Mouse (Mus musculus): ENCODE data around the gene Adm2.
A peak's percentile ranks its signal among the peaks of the same experiment; 100 is the strongest.

Adm2 gene

GRCm38 (mm10) chr15:89322670-89323522 is at the start of gene Adm2:
Adm2 (plus strand) TSS chr15:89322720.
- peak in 1 of 2 experiments; percentile 58 for DNase-seq

GRCm38 (mm10) chr15:89275497-89275896 is 47.0 kb upstream of the Adm2 start:
- no peak for DNase-seq

- DNase-seq: no peak
Measured at GRCm38 (mm10) chr15:89277366-89277765, 45.2 kb upstream of the Adm2 start.

- no peak for DNase-seq
Measured at GRCm38 (mm10) chr15:89282546-89282945, 40.0 kb upstream of the Adm2 start.

- DNase-seq: no peak
Measured at GRCm38 (mm10) chr15:89284094-89284493, 38.4 kb upstream of the Adm2 start.

- no peak for DNase-seq
Measured at GRCm38 (mm10) chr15:89285004-89285403, 37.5 kb upstream of the Adm2 start.

- DNase-seq: no peak
Measured at GRCm38 (mm10) chr15:89285478-89285877, 37.0 kb upstream of the Adm2 start.

GRCm38 (mm10) chr15:89286114-89286513 is 36.4 kb upstream of the Adm2 start:
- no peak for DNase-seq

GRCm38 (mm10) chr15:89286582-89286981 is 35.9 kb upstream of the Adm2 start:
- DNase-seq: no peak

- DNase-seq: no peak
Measured at GRCm38 (mm10) chr15:89288227-89288767, 34.2 kb upstream of the Adm2 start.

- DNase-seq: no peak
Measured at GRCm38 (mm10) chr15:89289455-89289854, 33.1 kb upstream of the Adm2 start.

- no peak for DNase-seq
Measured at GRCm38 (mm10) chr15:89291521-89291920, 31.0 kb upstream of the Adm2 start.

GRCm38 (mm10) chr15:89292795-89293194 is 29.7 kb upstream of the Adm2 start:
- no peak for DNase-seq

GRCm38 (mm10) chr15:89293778-89294177 is 28.7 kb upstream of the Adm2 start:
- no peak for DNase-seq

- no peak for DNase-seq
Measured at GRCm38 (mm10) chr15:89295580-89296165, 26.8 kb upstream of the Adm2 start.

- peak in 1 of 2 experiments; percentile 31 for DNase-seq
Measured at GRCm38 (mm10) chr15:89296465-89296864, 26.1 kb upstream of the Adm2 start.

GRCm38 (mm10) chr15:89297695-89298094 is 24.8 kb upstream of the Adm2 start:
- DNase-seq: no peak

GRCm38 (mm10) chr15:89300180-89300579 is 22.3 kb upstream of the Adm2 start:
- DNase-seq: peak; percentile 62 to 85

- peak; percentile 51 to 69 for DNase-seq
Measured at GRCm38 (mm10) chr15:89300600-89300999, 21.9 kb upstream of the Adm2 start.

GRCm38 (mm10) chr15:89305966-89306365 is 16.6 kb upstream of the Adm2 start:
- no peak for DNase-seq

- DNase-seq: no peak
Measured at GRCm38 (mm10) chr15:89307461-89307860, 15.1 kb upstream of the Adm2 start.

- DNase-seq: peak in 1 of 2 experiments; percentile 19
Measured at GRCm38 (mm10) chr15:89308406-89309139, 13.9 kb upstream of the Adm2 start.

- peak in 1 of 2 experiments; percentile 39 for DNase-seq
Measured at GRCm38 (mm10) chr15:89309962-89310498, 12.5 kb upstream of the Adm2 start.
